Mouse (Mus musculus): Measurements from ENCODE around the gene Mmd. TPM values are rescaled to one million over a fixed set of nuclear protein-coding genes. Genes with fewer than 3 reads are reported as not detected.

Mmd gene
- polyA plus RNA-seq, 1 experiment from 2014 or later = 12.2 TPM

GRCm38 (mm10) chr11:90254536-90254935, 5.3 kb downstream of the Mmd start:
- Histone ChIP-seq H3K4me1 (ENCODE audit: control insufficient read depth, low read depth, low read length) (peaks cover 24% of the 10 kb centered on the region), H3K4me2 (ENCODE audit: low read depth, low read length) (no peak overlapping the region), H3K9me3 (replicated peaks; ENCODE audit: control insufficient read depth, low read length) (no peaks in the 10 kb centered on the region), H3K27ac (ENCODE audit: low read length) (no peak overlapping the region), H3K36me3 (ENCODE audit: control insufficient read depth, insufficient read depth) (no peaks in the 10 kb centered on the region), H3K9ac (ENCODE audit: low read depth, low read length) (no peak overlapping the region), H3K4me3 (ENCODE audit: low read depth, low read length) (no peak overlapping the region), H3K27me3 (ENCODE audit: control insufficient read depth, insufficient read depth, low read depth, low read length) (no peaks in the 10 kb centered on the region)
- 64% methylated on average over 3 of the region's 3 CpGs for WGBS (ENCODE audit: insufficient replicate concordance)
- ATAC-seq (ENCODE audit: low read depth) = no peak

GRCm38 (mm10) chr11:90255687-90256086, 6.4 kb downstream of the Mmd start:
- Histone ChIP-seq H3K4me1 (ENCODE audit: control insufficient read depth, low read depth, low read length) (peaks cover 13% of the 10 kb centered on the region), H3K9me3 (replicated peaks; ENCODE audit: control insufficient read depth, low read length) (no peaks in the 10 kb centered on the region), H3K27ac (ENCODE audit: low read length) (no peak overlapping the region), H3K4me3 (ENCODE audit: low read depth, low read length) (no peak overlapping the region), H3K4me2 (ENCODE audit: low read depth, low read length) (no peak overlapping the region), H3K9ac (ENCODE audit: low read depth, low read length) (no peak overlapping the region), H3K27me3 (ENCODE audit: control insufficient read depth, insufficient read depth, low read depth, low read length) (no peaks in the 10 kb centered on the region), H3K36me3 (ENCODE audit: control insufficient read depth, insufficient read depth) (no peaks in the 10 kb centered on the region; the same call in 1 of the 2 replicates)
- ATAC-seq (ENCODE audit: low read depth) = no peak
- WGBS (ENCODE audit: insufficient replicate concordance) = 60% methylated on average over 6 of the region's 6 CpGs

GRCm38 (mm10) chr11:90256833-90257525, 7.7 kb downstream of the Mmd start:
- peaks cover 6% of the 10 kb centered on the region; the same call in 1 of the 2 replicates for H3K4me1 ChIP-seq (ENCODE audit: control insufficient read depth, low read depth, low read length)
- no peak overlapping the region for H3K4me3 ChIP-seq (ENCODE audit: low read depth, low read length)
- no peak overlapping the region for H3K4me2 ChIP-seq (ENCODE audit: low read depth, low read length)
- H3K27ac ChIP-seq (ENCODE audit: low read length) = no peak overlapping the region
- 49% methylated on average over 16 of the region's 16 CpGs for WGBS (ENCODE audit: insufficient replicate concordance)
- ATAC-seq (ENCODE audit: low read depth) = no peak
- no peaks in the 10 kb centered on the region for H3K27me3 ChIP-seq (ENCODE audit: control insufficient read depth, insufficient read depth, low read depth, low read length)
- H3K9me3 ChIP-seq (replicated peaks; ENCODE audit: control insufficient read depth, low read length) = no peaks in the 10 kb centered on the region
- H3K9ac ChIP-seq (ENCODE audit: low read depth, low read length) = no peak overlapping the region
- H3K36me3 ChIP-seq (ENCODE audit: control insufficient read depth, insufficient read depth) = peaks cover 8% of the 10 kb centered on the region

GRCm38 (mm10) chr11:90258321-90258927, 9.2 kb downstream of the Mmd start:
- Histone ChIP-seq H3K36me3 (ENCODE audit: control insufficient read depth, insufficient read depth) (peaks cover 18% of the 10 kb centered on the region), H3K27ac (ENCODE audit: low read length) (no peak overlapping the region), H3K4me2 (ENCODE audit: low read depth, low read length) (no peak overlapping the region), H3K27me3 (ENCODE audit: control insufficient read depth, insufficient read depth, low read depth, low read length) (no peaks in the 10 kb centered on the region), H3K4me3 (ENCODE audit: low read depth, low read length) (no peak overlapping the region), H3K4me1 (ENCODE audit: control insufficient read depth, low read depth, low read length) (no peaks in the 10 kb centered on the region), H3K9ac (ENCODE audit: low read depth, low read length) (no peak overlapping the region), H3K9me3 (replicated peaks; ENCODE audit: control insufficient read depth, low read length) (no peaks in the 10 kb centered on the region)
- WGBS (ENCODE audit: insufficient replicate concordance) = 46% methylated on average over 10 of the region's 10 CpGs
- ATAC-seq (ENCODE audit: low read depth) = no peak

- no peaks in the 10 kb centered on the region for H3K9me3 ChIP-seq (replicated peaks; ENCODE audit: control insufficient read depth, low read length)
- 46% methylated on average over 4 of the region's 4 CpGs for WGBS (ENCODE audit: insufficient replicate concordance)
- H3K4me1 ChIP-seq (ENCODE audit: control insufficient read depth, low read depth, low read length) = no peaks in the 10 kb centered on the region
- H3K27ac ChIP-seq (ENCODE audit: low read length) = 0 out of 2 replicates have a peak overlapping the region, but pooled peaks have one; percentile 19
- peaks cover 18% of the 10 kb centered on the region for H3K36me3 ChIP-seq (ENCODE audit: control insufficient read depth, insufficient read depth)
- peak; percentile 69 for ATAC-seq (ENCODE audit: low read depth)
- no peak overlapping the region for H3K4me2 ChIP-seq (ENCODE audit: low read depth, low read length)
- H3K4me3 ChIP-seq (ENCODE audit: low read depth, low read length) = no peak overlapping the region
- no peak overlapping the region for H3K9ac ChIP-seq (ENCODE audit: low read depth, low read length)
- no peaks in the 10 kb centered on the region for H3K27me3 ChIP-seq (ENCODE audit: control insufficient read depth, insufficient read depth, low read depth, low read length)
These were observed 9.8 kb downstream of the Mmd start for GRCm38 (mm10) chr11:90259071-90259470.

- ATAC-seq (ENCODE audit: low read depth) = 0 out of 2 replicates have a peak, but pooled peaks have one; percentile 34
- Histone ChIP-seq H3K27ac (ENCODE audit: low read length) (0 out of 2 replicates have a peak overlapping the region, but pooled peaks have one; percentile 4), H3K27me3 (ENCODE audit: control insufficient read depth, insufficient read depth, low read depth, low read length) (no peaks in the 10 kb centered on the region), H3K4me1 (ENCODE audit: control insufficient read depth, low read depth, low read length) (no peaks in the 10 kb centered on the region), H3K9ac (ENCODE audit: low read depth, low read length) (no peak overlapping the region), H3K4me2 (ENCODE audit: low read depth, low read length) (no peak overlapping the region), H3K36me3 (ENCODE audit: control insufficient read depth, insufficient read depth) (peaks cover 18% of the 10 kb centered on the region), H3K9me3 (replicated peaks; ENCODE audit: control insufficient read depth, low read length) (no peaks in the 10 kb centered on the region), H3K4me3 (ENCODE audit: low read depth, low read length) (no peak overlapping the region)
- WGBS (ENCODE audit: insufficient replicate concordance) = 42% methylated on average over 9 of the region's 9 CpGs
These were observed 10.6 kb downstream of the Mmd start for GRCm38 (mm10) chr11:90259826-90260225.

GRCm38 (mm10) chr11:90264180-90264579, 14.9 kb downstream of the Mmd start:
- no peak overlapping the region for H3K9ac ChIP-seq (ENCODE audit: low read depth, low read length)
- H3K4me3 ChIP-seq (ENCODE audit: low read depth, low read length) = no peak overlapping the region
- no peaks in the 10 kb centered on the region for H3K9me3 ChIP-seq (replicated peaks; ENCODE audit: control insufficient read depth, low read length)
- H3K4me1 ChIP-seq (ENCODE audit: control insufficient read depth, low read depth, low read length) = no peaks in the 10 kb centered on the region
- H3K27ac ChIP-seq (ENCODE audit: low read length) = no peak overlapping the region
- no peak for ATAC-seq (ENCODE audit: low read depth)
- H3K4me2 ChIP-seq (ENCODE audit: low read depth, low read length) = no peak overlapping the region
- peaks cover 18% of the 10 kb centered on the region for H3K36me3 ChIP-seq (ENCODE audit: control insufficient read depth, insufficient read depth)
- no peaks in the 10 kb centered on the region for H3K27me3 ChIP-seq (ENCODE audit: control insufficient read depth, insufficient read depth, low read depth, low read length)
- WGBS (ENCODE audit: insufficient replicate concordance) = 63% methylated on average over 11 of the region's 11 CpGs

- H3K9ac ChIP-seq (ENCODE audit: low read depth, low read length) = no peak overlapping the region
- no peaks in the 10 kb centered on the region for H3K4me1 ChIP-seq (ENCODE audit: control insufficient read depth, low read depth, low read length)
- H3K4me2 ChIP-seq (ENCODE audit: low read depth, low read length) = no peak overlapping the region
- 63% methylated on average over 7 of the region's 7 CpGs for WGBS (ENCODE audit: insufficient replicate concordance)
- H3K36me3 ChIP-seq (ENCODE audit: control insufficient read depth, insufficient read depth) = peaks cover 18% of the 10 kb centered on the region
- ATAC-seq (ENCODE audit: low read depth) = no peak
- no peak overlapping the region for H3K27ac ChIP-seq (ENCODE audit: low read length)
- no peaks in the 10 kb centered on the region for H3K27me3 ChIP-seq (ENCODE audit: control insufficient read depth, insufficient read depth, low read depth, low read length)
- no peak overlapping the region for H3K4me3 ChIP-seq (ENCODE audit: low read depth, low read length)
- no peaks in the 10 kb centered on the region for H3K9me3 ChIP-seq (replicated peaks; ENCODE audit: control insufficient read depth, low read length)
These were observed 16.3 kb downstream of the Mmd start for GRCm38 (mm10) chr11:90265581-90265980.

GRCm38 (mm10) chr11:90268934-90269333, 19.7 kb downstream of the Mmd start:
- Histone ChIP-seq H3K36me3 (ENCODE audit: control insufficient read depth, insufficient read depth) (no peaks in the 10 kb centered on the region), H3K27ac (ENCODE audit: low read length) (no peak overlapping the region), H3K4me2 (ENCODE audit: low read depth, low read length) (no peak overlapping the region), H3K27me3 (ENCODE audit: control insufficient read depth, insufficient read depth, low read depth, low read length) (no peaks in the 10 kb centered on the region), H3K9me3 (replicated peaks; ENCODE audit: control insufficient read depth, low read length) (no peaks in the 10 kb centered on the region), H3K9ac (ENCODE audit: low read depth, low read length) (no peak overlapping the region), H3K4me3 (ENCODE audit: low read depth, low read length) (no peak overlapping the region), H3K4me1 (ENCODE audit: control insufficient read depth, low read depth, low read length) (no peaks in the 10 kb centered on the region)
- peak; percentile 21; the same call in 1 of the 2 replicates for ATAC-seq (ENCODE audit: low read depth)
- WGBS (ENCODE audit: insufficient replicate concordance) = 75% methylated on average over 5 of the region's 5 CpGs

Measured in liver, embryonic 16.5 days (tissue).